Mouse (Mus musculus): ENCODE measurements around the gene Txnrd1. TPM values are rescaled to one million over a fixed set of nuclear protein-coding genes. Genes with fewer than 3 reads are reported as not detected.
A peak's percentile ranks its signal among the peaks of the same experiment; 100 is the strongest.

The Txnrd1 gene
- polyA plus RNA-seq, 1 experiment from 2014 or later = 44.1 TPM

- H3K4me2 ChIP-seq (ENCODE audit: low read depth, low read length) = no peak overlapping the region
These were observed 75.6 kb downstream of the Txnrd1 start for GRCm38 (mm10) chr10:82909382-82909781.

GRCm38 (mm10) chr10:82910198-82910597 lies 76.4 kb downstream of the Txnrd1 start:
- H3K4me1 ChIP-seq (ENCODE audit: control insufficient read depth, low read depth, low read length) = peaks cover 6% of the 10 kb centered on the region
- 42% methylated on average over 3 of the region's 3 CpGs for WGBS (ENCODE audit: insufficient replicate concordance)
- ATAC-seq (ENCODE audit: low read depth) = no peak
- no peaks in the 10 kb centered on the region for H3K36me3 ChIP-seq (ENCODE audit: control insufficient read depth, insufficient read depth)
- H3K4me3 ChIP-seq (ENCODE audit: low read depth, low read length) = no peak overlapping the region
- no peaks in the 10 kb centered on the region for H3K27me3 ChIP-seq (ENCODE audit: control insufficient read depth, insufficient read depth, low read depth, low read length)
- H3K27ac ChIP-seq (ENCODE audit: low read length) = no peak overlapping the region
- no peak overlapping the region for H3K4me2 ChIP-seq (ENCODE audit: low read depth, low read length)
- no peaks in the 10 kb centered on the region for H3K9me3 ChIP-seq (replicated peaks; ENCODE audit: control insufficient read depth, low read length)
- no peak overlapping the region for H3K9ac ChIP-seq (ENCODE audit: low read depth, low read length)

More at GRCm38 (mm10) chr10:82909382-82909781, 75.6 kb downstream of the Txnrd1 start:
- no peak for ATAC-seq (ENCODE audit: low read depth)
- 17% methylated on average over 9 of the region's 9 CpGs for WGBS (ENCODE audit: insufficient replicate concordance)
- Histone ChIP-seq H3K27ac (ENCODE audit: low read length) (no peak overlapping the region), H3K27me3 (ENCODE audit: control insufficient read depth, insufficient read depth, low read depth, low read length) (no peaks in the 10 kb centered on the region), H3K36me3 (ENCODE audit: control insufficient read depth, insufficient read depth) (no peaks in the 10 kb centered on the region), H3K4me3 (ENCODE audit: low read depth, low read length) (no peak overlapping the region), H3K9ac (ENCODE audit: low read depth, low read length) (no peak overlapping the region), H3K4me1 (ENCODE audit: control insufficient read depth, low read depth, low read length) (peaks cover 6% of the 10 kb centered on the region), H3K9me3 (replicated peaks; ENCODE audit: control insufficient read depth, low read length) (no peaks in the 10 kb centered on the region)

- Histone ChIP-seq H3K27ac (ENCODE audit: low read length) (no peak overlapping the region), H3K9ac (ENCODE audit: low read depth, low read length) (no peak overlapping the region), H3K4me3 (ENCODE audit: low read depth, low read length) (no peak overlapping the region), H3K36me3 (ENCODE audit: control insufficient read depth, insufficient read depth) (no peaks in the 10 kb centered on the region), H3K4me1 (ENCODE audit: control insufficient read depth, low read depth, low read length) (peaks cover 6% of the 10 kb centered on the region), H3K4me2 (ENCODE audit: low read depth, low read length) (no peak overlapping the region), H3K27me3 (ENCODE audit: control insufficient read depth, insufficient read depth, low read depth, low read length) (no peaks in the 10 kb centered on the region), H3K9me3 (replicated peaks; ENCODE audit: control insufficient read depth, low read length) (no peaks in the 10 kb centered on the region)
- peak; percentile 71 for ATAC-seq (ENCODE audit: low read depth)
- WGBS (ENCODE audit: insufficient replicate concordance) = 19% methylated on average over 4 of the region's 4 CpGs
These were observed 79.5 kb downstream of the Txnrd1 start for GRCm38 (mm10) chr10:82913238-82913637.

DNA sequence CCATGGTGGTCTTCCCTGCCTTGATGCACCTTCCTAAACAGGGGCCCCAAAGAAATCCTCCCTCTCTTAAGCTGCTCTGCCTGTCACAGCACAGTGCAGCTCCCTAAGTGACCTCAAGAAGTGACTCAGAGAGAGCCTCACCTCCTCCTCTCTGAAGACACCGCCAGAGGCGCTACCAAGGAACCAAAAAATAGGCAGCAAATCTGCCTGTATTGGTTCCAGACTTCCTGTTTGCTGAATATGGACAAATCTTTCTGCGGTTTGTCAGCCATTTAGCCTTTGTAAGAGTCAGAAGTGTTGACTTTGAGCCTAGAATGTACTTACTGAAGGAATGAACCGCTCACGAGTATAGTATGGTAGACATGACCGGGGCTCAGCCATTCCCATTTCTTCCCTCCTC lies 80.0 kb downstream of the Txnrd1 start:
- no peaks in the 10 kb centered on the region for H3K36me3 ChIP-seq (ENCODE audit: control insufficient read depth, insufficient read depth)
- peaks cover 6% of the 10 kb centered on the region for H3K4me1 ChIP-seq (ENCODE audit: control insufficient read depth, low read depth, low read length)
- H3K27ac ChIP-seq (ENCODE audit: low read length) = no peak overlapping the region
- no peak overlapping the region for H3K4me2 ChIP-seq (ENCODE audit: low read depth, low read length)
- H3K9ac ChIP-seq (ENCODE audit: low read depth, low read length) = no peak overlapping the region
- no peaks in the 10 kb centered on the region for H3K9me3 ChIP-seq (replicated peaks; ENCODE audit: control insufficient read depth, low read length)
- no peak overlapping the region for H3K4me3 ChIP-seq (ENCODE audit: low read depth, low read length)
- 42% methylated on average over 6 of the region's 6 CpGs for WGBS (ENCODE audit: insufficient replicate concordance)
- no peak for ATAC-seq (ENCODE audit: low read depth)
- no peaks in the 10 kb centered on the region for H3K27me3 ChIP-seq (ENCODE audit: control insufficient read depth, insufficient read depth, low read depth, low read length)

DNA sequence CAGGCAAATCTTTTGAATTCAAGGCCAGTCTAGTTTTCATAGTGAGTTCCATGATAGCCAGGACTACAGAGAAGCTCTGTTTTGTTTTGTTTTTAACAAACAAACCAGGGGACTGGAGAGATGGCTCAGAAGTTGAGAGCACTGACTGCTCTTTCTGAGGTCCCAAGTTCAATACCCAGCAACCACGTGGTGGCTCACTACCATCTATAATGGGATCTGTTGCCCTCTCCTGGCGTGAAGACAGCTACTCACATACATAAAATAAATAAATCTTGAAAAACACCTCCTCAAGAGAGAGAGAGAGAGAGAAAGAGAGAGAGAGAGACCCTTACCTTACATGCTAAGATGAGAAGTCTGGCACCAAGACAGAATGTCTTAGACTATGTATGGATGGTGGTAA lies 84.9 kb downstream of the Txnrd1 start:
- H3K9ac ChIP-seq (ENCODE audit: low read depth, low read length) = no peak overlapping the region
- no peak overlapping the region for H3K27ac ChIP-seq (ENCODE audit: low read length)
- H3K4me3 ChIP-seq (ENCODE audit: low read depth, low read length) = no peak overlapping the region
- H3K36me3 ChIP-seq (ENCODE audit: control insufficient read depth, insufficient read depth) = no peaks in the 10 kb centered on the region
- ATAC-seq (ENCODE audit: low read depth) = no peak
- no peaks in the 10 kb centered on the region for H3K27me3 ChIP-seq (ENCODE audit: control insufficient read depth, insufficient read depth, low read depth, low read length)
- no peaks in the 10 kb centered on the region for H3K9me3 ChIP-seq (replicated peaks; ENCODE audit: control insufficient read depth, low read length)
- 34% methylated on average over 2 of the region's 2 CpGs for WGBS (ENCODE audit: insufficient replicate concordance)
- no peak overlapping the region for H3K4me2 ChIP-seq (ENCODE audit: low read depth, low read length)
- peaks cover 2% of the 10 kb centered on the region; the same call in 1 of the 2 replicates for H3K4me1 ChIP-seq (ENCODE audit: control insufficient read depth, low read depth, low read length)

DNA sequence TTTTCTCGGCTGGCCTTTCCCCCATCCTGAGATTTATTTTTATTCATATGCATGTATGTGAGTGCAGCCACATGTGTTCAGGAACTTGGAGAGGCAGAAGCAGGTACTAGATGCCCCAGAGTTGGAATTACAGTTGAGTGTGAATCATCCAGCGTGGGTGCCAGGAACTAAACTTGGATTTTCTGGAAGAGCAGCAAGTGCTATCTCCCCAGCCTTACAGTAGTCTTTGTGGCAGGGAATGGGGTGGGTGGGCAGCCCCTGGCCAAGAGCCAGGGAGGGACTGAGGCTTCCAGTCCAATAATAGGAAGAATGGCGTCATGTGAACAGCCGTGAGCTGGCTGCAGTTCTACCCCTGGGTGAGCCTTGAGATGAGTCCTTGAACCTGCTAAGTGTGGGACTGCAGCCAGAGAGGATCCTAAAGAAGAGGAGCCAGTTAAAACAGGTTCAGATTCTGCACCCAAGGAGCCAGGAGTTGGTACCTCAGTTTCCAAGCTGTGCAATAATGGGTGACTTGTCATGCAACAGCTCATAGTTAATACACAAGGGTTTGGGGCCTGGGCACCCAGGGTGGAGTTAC lies 85.7 kb downstream of the Txnrd1 start:
- 71% methylated on average over 4 of the region's 4 CpGs for WGBS (ENCODE audit: insufficient replicate concordance)
- ATAC-seq (ENCODE audit: low read depth) = no peak
- Histone ChIP-seq H3K36me3 (ENCODE audit: control insufficient read depth, insufficient read depth) (no peaks in the 10 kb centered on the region), H3K9me3 (replicated peaks; ENCODE audit: control insufficient read depth, low read length) (no peaks in the 10 kb centered on the region), H3K27me3 (ENCODE audit: control insufficient read depth, insufficient read depth, low read depth, low read length) (no peaks in the 10 kb centered on the region), H3K4me2 (ENCODE audit: low read depth, low read length) (no peak overlapping the region), H3K27ac (ENCODE audit: low read length) (no peak overlapping the region), H3K4me3 (ENCODE audit: low read depth, low read length) (no peak overlapping the region), H3K4me1 (ENCODE audit: control insufficient read depth, low read depth, low read length) (no peaks in the 10 kb centered on the region), H3K9ac (ENCODE audit: low read depth, low read length) (no peak overlapping the region)

GRCm38 (mm10) chr10:82923547-82923946 lies 89.8 kb downstream of the Txnrd1 start:
- Histone ChIP-seq H3K27me3 (ENCODE audit: control insufficient read depth, insufficient read depth, low read depth, low read length) (no peaks in the 10 kb centered on the region), H3K4me3 (ENCODE audit: low read depth, low read length) (no peak overlapping the region), H3K27ac (ENCODE audit: low read length) (no peak overlapping the region), H3K4me1 (ENCODE audit: control insufficient read depth, low read depth, low read length) (no peaks in the 10 kb centered on the region), H3K4me2 (ENCODE audit: low read depth, low read length) (no peak overlapping the region), H3K9ac (ENCODE audit: low read depth, low read length) (no peak overlapping the region), H3K36me3 (ENCODE audit: control insufficient read depth, insufficient read depth) (no peaks in the 10 kb centered on the region), H3K9me3 (replicated peaks; ENCODE audit: control insufficient read depth, low read length) (no peaks in the 10 kb centered on the region)
- ATAC-seq (ENCODE audit: low read depth) = no peak
- 21% methylated on average over 3 of the region's 3 CpGs for WGBS (ENCODE audit: insufficient replicate concordance)

DNA sequence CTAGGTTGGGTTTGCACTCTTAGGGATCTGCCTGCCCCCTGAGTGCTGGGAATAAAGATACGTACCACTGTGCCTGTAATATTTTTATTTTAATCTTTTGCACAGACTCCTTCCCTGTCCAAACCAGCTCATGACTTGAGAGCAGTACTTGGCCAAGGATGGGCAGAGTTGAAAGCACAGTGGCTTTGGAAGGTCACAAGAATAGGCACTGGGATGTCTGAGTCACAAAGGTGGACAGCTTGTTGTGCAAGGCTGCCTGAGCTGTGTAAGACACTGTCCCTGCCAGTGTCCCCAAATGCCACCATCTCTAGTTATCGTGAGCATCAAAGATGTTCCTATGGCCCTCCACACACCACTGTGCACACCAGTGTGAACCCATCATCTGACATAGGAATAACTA lies 91.0 kb downstream of the Txnrd1 start:
- Histone ChIP-seq H3K36me3 (ENCODE audit: control insufficient read depth, insufficient read depth) (no peaks in the 10 kb centered on the region), H3K4me1 (ENCODE audit: control insufficient read depth, low read depth, low read length) (no peaks in the 10 kb centered on the region), H3K27me3 (ENCODE audit: control insufficient read depth, insufficient read depth, low read depth, low read length) (no peaks in the 10 kb centered on the region)

GRCm38 (mm10) chr10:82925624-82926023 lies 91.9 kb downstream of the Txnrd1 start:
- H3K4me1 ChIP-seq (ENCODE audit: control insufficient read depth, low read depth, low read length) = no peaks in the 10 kb centered on the region
- H3K27ac ChIP-seq (ENCODE audit: low read length) = no peak overlapping the region
- H3K4me2 ChIP-seq (ENCODE audit: low read depth, low read length) = no peak overlapping the region
- H3K9ac ChIP-seq (ENCODE audit: low read depth, low read length) = no peak overlapping the region
- no peaks in the 10 kb centered on the region for H3K36me3 ChIP-seq (ENCODE audit: control insufficient read depth, insufficient read depth)
- no peaks in the 10 kb centered on the region for H3K9me3 ChIP-seq (replicated peaks; ENCODE audit: control insufficient read depth, low read length)
- 76% methylated on average over 2 of the region's 2 CpGs for WGBS (ENCODE audit: insufficient replicate concordance)
- H3K27me3 ChIP-seq (ENCODE audit: control insufficient read depth, insufficient read depth, low read depth, low read length) = no peaks in the 10 kb centered on the region
- ATAC-seq (ENCODE audit: low read depth) = no peak
- no peak overlapping the region for H3K4me3 ChIP-seq (ENCODE audit: low read depth, low read length)

More for the DNA sequence above, 91.0 kb downstream of the Txnrd1 start:
- 66% methylated on average over 2 of the region's 2 CpGs for WGBS (ENCODE audit: insufficient replicate concordance)
- Histone ChIP-seq H3K9ac (ENCODE audit: low read depth, low read length) (no peak overlapping the region), H3K4me3 (ENCODE audit: low read depth, low read length) (no peak overlapping the region), H3K9me3 (replicated peaks; ENCODE audit: control insufficient read depth, low read length) (no peaks in the 10 kb centered on the region), H3K4me2 (ENCODE audit: low read depth, low read length) (no peak overlapping the region), H3K27ac (ENCODE audit: low read length) (no peak overlapping the region)
- no peak for ATAC-seq (ENCODE audit: low read depth)

Measured in liver, embryonic 16.5 days (tissue).